Mouse (Mus musculus) midbrain, embryonic 11.5 days (tissue): ENCODE data around the gene Eras. TPM values are rescaled to one million over a fixed set of nuclear protein-coding genes. Genes with fewer than 3 reads are reported as not detected.

Source experiments
- ATAC-seq: fragments of 200-750 bp; cut with Nextera tagmentation; 2 replicates; pipeline ENCODE4 v1.8.0; 2017; ENCODE audit warnings: moderate TSS enrichment, moderate library complexity; ENCODE audit not compliant: low FRiP score
- DNase-seq: peaks from one replicate; pipeline ENCODE4 v3.0.0; 2015; ENCODE audit warnings: low spot score; ENCODE audit errors: missing footprints
- H3K27ac ChIP-seq: fragments of 300-500 bp; sonication (generic); 2 replicates; pipeline ENCODE4 v1.5.1; 2014; ENCODE audit warnings: low read depth, low read length
- H3K27me3 ChIP-seq: fragments of 300-500 bp; sonication (generic); 2 replicates; pipeline ENCODE4 v1.6.1; 2014; ENCODE audit warnings: mild to moderate bottlenecking, low read length, moderate library complexity, mixed read lengths; ENCODE audit not compliant: control insufficient read depth, insufficient read depth
- H3K36me3 ChIP-seq: fragments of 300-500 bp; sonication (generic); 2 replicates; pipeline ENCODE4 v1.6.1; 2014; ENCODE audit warnings: mild to moderate bottlenecking, low read length, moderate library complexity, mixed read lengths; ENCODE audit not compliant: control insufficient read depth, insufficient read depth
- H3K4me1 ChIP-seq: fragments of 300-500 bp; sonication (generic); 2 replicates; pipeline ENCODE4 v1.6.1; 2014; ENCODE audit warnings: low read length; ENCODE audit not compliant: control insufficient read depth, insufficient read depth
- H3K4me2 ChIP-seq: fragments of 300-500 bp; sonication (generic); 2 replicates; pipeline ENCODE4 v1.6.1; 2014; ENCODE audit warnings: mild to moderate bottlenecking, moderate library complexity
- H3K4me3 ChIP-seq: fragments of 300-500 bp; sonication (generic); 2 replicates; pipeline ENCODE4 v1.5.1; 2014; ENCODE audit warnings: low read depth, low read length
- H3K9ac ChIP-seq: fragments of 300-500 bp; sonication (generic); 2 replicates; pipeline ENCODE4 v1.6.1; 2014; ENCODE audit warnings: low read length
- H3K9me3 ChIP-seq: fragments of 300-500 bp; sonication (generic); 2 replicates; pipeline ENCODE4 v1.6.1; 2016; ENCODE audit warnings: low read length; ENCODE audit not compliant: control insufficient read depth
- WGBS: fragments of 180-500 bp; shearing (Covaris S2); extraction: QIAGEN DNeasy Blood & Tissue Kit; methylation state at CpG from one replicate; pipeline ENCODE4 v1.1.7; 2014; 5-methylcytosine and 5-hydroxymethylcytosine counted together
- polyA plus RNA-seq: library from polyadenylated mRNA; unstranded; fragments of >200 nt; fragmentation: Nextera tagmentation; extraction: Ambion mirVana; gene quantifications from 2 replicates; pipeline ENCODE4 v1.2.1, GENCODE M21; 2014

Eras gene
- not detected in 2 replicates for polyA plus RNA-seq

- Histone ChIP-seq H3K4me3 (no peak within 1 kb of the TSS), H3K4me2 (no peak within 1 kb of the TSS), H3K4me1 (no peaks in the 10 kb centered on the region), H3K9ac (no peak within 1 kb of the TSS), H3K27ac (no peak within 1 kb of the TSS), H3K36me3 (0 out of 2 replicates have a peak, but pooled peaks cover 4% of the 10 kb centered on the region), H3K27me3 (peaks cover 9% of the 10 kb centered on the region), H3K9me3 (no peaks in the 10 kb centered on the region)
- 11% methylated on average over 18 of the region's 19 CpGs for WGBS
- DNase-seq: no peak
- ATAC-seq: no peak
These were observed at the start of gene Eras for GRCm38 (mm10) chrX:7928270-7928790. TSS of gene Eras (minus strand) at chrX:7928607.

DNA sequence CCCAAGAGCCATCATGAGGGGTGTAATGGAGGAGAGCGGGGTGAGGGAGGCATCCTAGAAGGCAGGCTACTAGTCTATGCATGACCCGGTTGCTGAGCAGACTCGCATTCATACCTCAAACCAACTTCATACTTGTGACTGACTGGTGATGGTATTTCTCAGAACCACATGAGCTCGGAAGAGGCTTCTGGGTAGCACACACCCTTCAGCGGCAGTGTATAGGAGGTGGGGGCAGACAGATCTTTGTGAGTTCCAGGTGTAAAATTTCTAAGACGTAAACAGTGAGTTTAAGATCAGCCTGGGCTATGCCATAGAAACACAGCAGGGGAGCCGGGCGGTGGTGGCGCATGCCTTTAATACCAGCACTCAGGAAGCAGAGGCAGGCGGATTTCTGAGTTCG is 49.5 kb upstream of the Eras start, which contains the start of gene Gata1:
TSS of gene Gata1 (minus strand) at position 180 of the 400 bp plus-strand sequence.
- H3K36me3 ChIP-seq: no peaks in the 10 kb centered on the region
- H3K9me3 ChIP-seq: no peaks in the 10 kb centered on the region
- H3K27ac ChIP-seq: no peak within 1 kb of the TSS
- ATAC-seq (no peak), DNase-seq (no peak)
- H3K4me2 ChIP-seq: no peak within 1 kb of the TSS
- H3K9ac ChIP-seq: no peak within 1 kb of the TSS
- H3K4me3 ChIP-seq: no peak within 1 kb of the TSS
- H3K27me3 ChIP-seq: no peaks in the 10 kb centered on the region
- no peaks in the 10 kb centered on the region for H3K4me1 ChIP-seq
- 95% methylated on average over 11 of the region's 11 CpGs for WGBS

DNA sequence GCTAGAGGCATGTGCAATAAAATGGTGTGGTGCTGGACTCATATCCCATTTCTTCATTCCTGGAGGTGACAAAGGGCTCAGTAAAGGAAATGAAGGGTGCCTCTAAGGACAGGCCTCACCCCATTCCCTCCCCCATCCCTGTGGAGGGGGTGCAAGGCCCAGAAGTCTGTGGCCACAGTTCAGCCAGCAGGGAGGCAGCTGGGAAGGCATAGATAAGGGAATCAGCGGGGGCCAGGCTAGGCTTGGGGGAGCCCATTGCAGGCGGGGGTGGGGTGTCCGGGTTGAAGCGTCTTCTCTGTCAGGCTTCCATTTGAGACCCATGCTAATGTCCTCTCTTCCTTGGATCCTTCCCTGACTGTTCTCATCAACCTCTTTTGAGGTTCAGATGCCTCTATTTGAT is 42.9 kb upstream of the Eras start:
- Histone ChIP-seq H3K36me3 (no peaks in the 10 kb centered on the region), H3K9me3 (no peaks in the 10 kb centered on the region), H3K9ac (no peak overlapping the region), H3K27me3 (no peaks in the 10 kb centered on the region), H3K27ac (no peak overlapping the region), H3K4me1 (no peaks in the 10 kb centered on the region), H3K4me2 (no peak overlapping the region), H3K4me3 (no peak overlapping the region)
- ATAC-seq: no peak
- 61% methylated on average over 4 of the region's 4 CpGs for WGBS
- no peak for DNase-seq

DNA sequence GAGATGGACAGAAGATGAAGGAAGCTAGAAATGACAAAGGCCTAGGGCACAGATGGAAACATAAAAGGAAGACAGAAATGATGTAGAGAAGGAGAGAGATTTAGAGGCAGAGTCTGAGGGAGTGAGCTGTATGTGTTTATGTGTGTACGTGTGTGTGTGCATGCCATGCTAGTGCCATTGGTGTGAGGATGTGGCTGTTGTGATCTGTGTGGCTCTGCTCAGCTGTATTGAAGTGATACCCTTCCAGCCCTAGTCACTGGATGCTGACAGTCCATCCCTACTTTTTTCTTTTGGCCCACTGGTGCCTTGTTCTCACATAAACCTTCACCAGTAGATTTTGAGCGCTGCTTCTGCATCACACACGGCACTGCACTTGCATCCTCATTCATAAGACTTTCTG is 40.5 kb upstream of the Eras start:
- H3K27me3 ChIP-seq: no peaks in the 10 kb centered on the region
- no peak overlapping the region for H3K4me3 ChIP-seq
- no peak overlapping the region for H3K9ac ChIP-seq
- no peaks in the 10 kb centered on the region for H3K36me3 ChIP-seq
- no peaks in the 10 kb centered on the region for H3K4me1 ChIP-seq
- H3K4me2 ChIP-seq: no peak overlapping the region
- no peak overlapping the region for H3K27ac ChIP-seq
- no peaks in the 10 kb centered on the region for H3K9me3 ChIP-seq
- DNase-seq (no peak), ATAC-seq (no peak)
- 83% methylated on average over 3 of the region's 3 CpGs for WGBS

DNA sequence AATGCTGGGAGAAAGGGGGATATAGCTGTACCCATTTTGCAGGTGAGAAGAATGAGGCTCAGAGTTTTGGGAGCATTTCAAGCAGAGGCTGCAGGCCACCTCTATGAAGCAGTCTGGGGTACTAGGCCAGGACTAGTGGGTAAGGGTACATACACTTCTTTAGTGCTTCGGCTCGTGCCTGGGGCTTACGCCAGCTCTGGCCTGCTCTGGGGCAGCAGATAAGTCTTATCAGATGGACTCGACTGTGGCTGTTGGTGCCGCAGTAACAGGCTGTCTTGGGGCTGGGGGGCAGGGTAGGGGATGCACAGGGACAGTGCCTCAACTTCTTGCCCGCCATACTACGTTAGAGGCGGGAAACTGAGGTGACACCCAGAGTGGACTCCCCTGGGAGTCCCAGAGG is 39.8 kb upstream of the Eras start:
- H3K4me3 ChIP-seq: no peak overlapping the region
- no peaks in the 10 kb centered on the region for H3K9me3 ChIP-seq
- H3K4me1 ChIP-seq: no peaks in the 10 kb centered on the region
- no peak overlapping the region for H3K27ac ChIP-seq
- H3K27me3 ChIP-seq: no peaks in the 10 kb centered on the region
- no peak overlapping the region for H3K4me2 ChIP-seq
- H3K9ac ChIP-seq: no peak overlapping the region
- DNase-seq (no peak), ATAC-seq (no peak)
- no peaks in the 10 kb centered on the region for H3K36me3 ChIP-seq
- 89% methylated on average over 8 of the region's 8 CpGs for WGBS

GRCm38 (mm10) chrX:7967596-7968201 is 39.3 kb upstream of the Eras start:
- Histone ChIP-seq H3K4me3 (no peak overlapping the region), H3K4me2 (no peak overlapping the region), H3K27ac (no peak overlapping the region), H3K9me3 (no peaks in the 10 kb centered on the region), H3K9ac (no peak overlapping the region), H3K36me3 (no peaks in the 10 kb centered on the region), H3K27me3 (no peaks in the 10 kb centered on the region), H3K4me1 (no peaks in the 10 kb centered on the region)
- 89% methylated on average over 5 of the region's 9 CpGs for WGBS
- no peak for ATAC-seq
- DNase-seq: no peak

DNA sequence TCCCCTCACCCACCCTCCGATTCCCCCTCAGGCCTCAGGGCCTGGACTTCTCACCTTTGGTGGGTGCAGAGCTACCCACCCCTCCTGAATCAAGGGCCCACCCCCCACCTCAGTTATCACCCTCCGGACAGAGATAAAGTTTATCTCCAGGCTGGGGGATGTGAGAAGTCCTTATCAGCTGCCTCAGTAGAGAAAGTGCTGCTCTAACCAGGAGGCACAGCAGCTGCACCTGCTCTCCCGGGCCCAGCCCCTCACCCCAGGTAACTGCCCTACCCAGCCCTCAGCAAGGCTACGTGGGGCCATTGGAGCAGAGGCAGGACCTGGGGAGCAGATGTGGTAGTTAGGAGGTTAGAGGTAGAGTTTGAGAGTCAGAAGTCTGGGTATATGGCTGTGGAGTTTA is 37.8 kb upstream of the Eras start:
- H3K4me3 ChIP-seq: no peak overlapping the region
- H3K36me3 ChIP-seq: no peaks in the 10 kb centered on the region
- H3K4me2 ChIP-seq: no peak overlapping the region

GRCm38 (mm10) chrX:7963829-7964626 is 35.6 kb upstream of the Eras start:
- Histone ChIP-seq H3K4me3 (no peak overlapping the region), H3K36me3 (no peaks in the 10 kb centered on the region), H3K27ac (no peak overlapping the region), H3K27me3 (no peaks in the 10 kb centered on the region), H3K9me3 (no peaks in the 10 kb centered on the region), H3K9ac (no peak overlapping the region), H3K4me1 (no peaks in the 10 kb centered on the region), H3K4me2 (no peak overlapping the region)
- ATAC-seq: no peak
- no peak for DNase-seq
- WGBS: 76% methylated on average over 7 of the region's 7 CpGs

More for the DNA sequence above, 37.8 kb upstream of the Eras start:
- DNase-seq (no peak), ATAC-seq (no peak)
- no peaks in the 10 kb centered on the region for H3K4me1 ChIP-seq
- 77% methylated on average over 4 of the region's 4 CpGs for WGBS
- no peaks in the 10 kb centered on the region for H3K9me3 ChIP-seq
- H3K27ac ChIP-seq: no peak overlapping the region
- no peaks in the 10 kb centered on the region for H3K27me3 ChIP-seq
- no peak overlapping the region for H3K9ac ChIP-seq

DNA sequence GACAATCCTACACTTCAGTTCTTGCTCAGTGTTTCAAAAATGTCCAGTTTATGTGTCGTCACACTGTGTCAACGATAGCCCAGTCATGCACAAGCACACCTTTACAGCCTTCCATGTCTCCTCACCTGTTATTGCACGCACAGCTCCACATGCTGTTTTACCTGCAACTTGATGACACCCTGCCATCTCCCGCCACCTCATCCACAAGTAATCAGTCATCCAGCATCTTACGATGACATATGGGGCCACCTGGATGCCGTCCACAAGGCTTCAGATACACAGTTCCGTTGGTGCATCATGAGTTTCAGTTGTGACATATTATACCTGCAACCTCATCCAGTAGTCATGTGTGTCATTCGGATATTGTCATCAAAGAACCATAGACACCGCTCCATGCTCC is 30.5 kb upstream of the Eras start:
- no peak overlapping the region for H3K4me3 ChIP-seq
- no peaks in the 10 kb centered on the region for H3K4me1 ChIP-seq
- H3K27me3 ChIP-seq: no peaks in the 10 kb centered on the region
- H3K27ac ChIP-seq: no peak overlapping the region
- no peaks in the 10 kb centered on the region for H3K36me3 ChIP-seq
- H3K9ac ChIP-seq: no peak overlapping the region
- ATAC-seq (no peak), DNase-seq (no peak)
- H3K9me3 ChIP-seq: no peaks in the 10 kb centered on the region
- no peak overlapping the region for H3K4me2 ChIP-seq
- 89% methylated on average over 9 of the region's 9 CpGs for WGBS
